Mouse (Mus musculus) heart, embryonic 11.5 days (tissue): ENCODE results near the gene Cd79b. TPM values are rescaled to one million over a fixed set of nuclear protein-coding genes. Genes with fewer than 3 reads are reported as not detected.

Experiments used
- ATAC-seq: fragments of 200-750 bp; cut with Nextera tagmentation; replicated peaks from 2 replicates; pipeline ENCODE4 v1.8.0; 2017; ENCODE audit warnings: moderate library complexity; ENCODE audit not compliant: insufficient number of reproducible peaks, low FRiP score, low TSS enrichment
- H3K27ac ChIP-seq: fragments of 300-500 bp; sonication (generic); 2 replicates; pipeline ENCODE4 v1.5.1; 2014; ENCODE audit warnings: mild to moderate bottlenecking, low read depth, low read length
- H3K27me3 ChIP-seq: fragments of 300-500 bp; sonication (generic); 2 replicates; pipeline ENCODE4 v1.6.1; 2014; ENCODE audit warnings: mild to moderate bottlenecking, low read length, mixed read lengths; ENCODE audit not compliant: control insufficient read depth, insufficient read depth
- H3K36me3 ChIP-seq: fragments of 300-500 bp; sonication (generic); 2 replicates; pipeline ENCODE4 v1.6.1; 2014; ENCODE audit warnings: mild to moderate bottlenecking, low read length, moderate library complexity, mixed read lengths; ENCODE audit not compliant: control insufficient read depth, insufficient read depth
- H3K4me1 ChIP-seq: fragments of 300-500 bp; sonication (generic); 2 replicates; pipeline ENCODE4 v1.6.1; 2014; ENCODE audit warnings: low read length; ENCODE audit not compliant: control insufficient read depth, insufficient read depth
- H3K4me2 ChIP-seq: fragments of 300-500 bp; sonication (generic); 2 replicates; pipeline ENCODE4 v1.6.1; 2014; ENCODE audit warnings: mild to moderate bottlenecking, moderate library complexity
- H3K4me3 ChIP-seq: fragments of 300-500 bp; sonication (generic); 2 replicates; pipeline ENCODE4 v1.5.1; 2014; ENCODE audit warnings: low read depth, low read length
- H3K9ac ChIP-seq: fragments of 300-500 bp; sonication (generic); 2 replicates; pipeline ENCODE4 v1.6.1; 2014; ENCODE audit warnings: mild to moderate bottlenecking, low read depth, low read length, moderate library complexity
- H3K9me3 ChIP-seq: fragments of 300-500 bp; sonication (generic); replicated peaks from 2 replicates; pipeline ENCODE4 v1.6.1; 2016; ENCODE audit warnings: low read length; ENCODE audit not compliant: control insufficient read depth
- WGBS: fragments of 180-500 bp; shearing (Covaris S2); extraction: QIAGEN DNeasy Blood & Tissue Kit; methylation state at CpG from one replicate; pipeline ENCODE4 v1.1.7; 2014; ENCODE audit not compliant: insufficient replicate concordance; 5-methylcytosine and 5-hydroxymethylcytosine counted together
- polyA plus RNA-seq: library from polyadenylated mRNA; unstranded; fragments of >200 nt; fragmentation: Nextera tagmentation; extraction: Ambion mirVana; gene quantifications from 2 replicates; pipeline ENCODE4 v1.2.1, GENCODE M21; 2014

Gene Cd79b
- polyA plus RNA-seq, 1 experiment from 2014 or later: 1.3 TPM

DNA sequence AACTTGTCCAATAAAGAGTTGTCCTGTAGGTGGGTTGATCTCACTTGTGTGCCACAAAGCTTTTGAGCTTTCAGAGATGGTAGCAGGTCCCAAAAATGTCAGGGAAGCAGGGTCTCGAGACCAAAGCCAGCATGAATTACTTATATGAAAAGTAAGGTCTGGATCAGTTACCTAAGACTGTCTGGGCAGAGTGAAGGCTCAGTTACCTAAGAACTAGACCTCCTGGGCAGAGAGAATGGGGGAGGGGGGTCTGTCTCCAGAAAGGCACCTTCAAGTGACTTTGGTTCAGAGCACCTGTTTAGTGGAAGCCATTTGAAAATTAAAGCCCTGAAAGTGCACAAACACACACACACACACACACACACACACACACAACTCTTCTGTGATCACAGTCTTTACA lies 40.2 kb downstream of the Cd79b start:
- no peaks in the 10 kb centered on the region; the same call in 1 of the 2 replicates for H3K36me3 ChIP-seq
- H3K4me3 ChIP-seq: no peak overlapping the region
- H3K27ac ChIP-seq: no peak overlapping the region
- no peak overlapping the region for H3K9ac ChIP-seq
- peaks cover 16% of the 10 kb centered on the region for H3K4me1 ChIP-seq
- no peaks in the 10 kb centered on the region for H3K27me3 ChIP-seq
- WGBS: 79% methylated on average over 1 of the region's 1 CpGs
- no peaks in the 10 kb centered on the region for H3K9me3 ChIP-seq
- no peak overlapping the region for H3K4me2 ChIP-seq
- no peak for ATAC-seq

DNA sequence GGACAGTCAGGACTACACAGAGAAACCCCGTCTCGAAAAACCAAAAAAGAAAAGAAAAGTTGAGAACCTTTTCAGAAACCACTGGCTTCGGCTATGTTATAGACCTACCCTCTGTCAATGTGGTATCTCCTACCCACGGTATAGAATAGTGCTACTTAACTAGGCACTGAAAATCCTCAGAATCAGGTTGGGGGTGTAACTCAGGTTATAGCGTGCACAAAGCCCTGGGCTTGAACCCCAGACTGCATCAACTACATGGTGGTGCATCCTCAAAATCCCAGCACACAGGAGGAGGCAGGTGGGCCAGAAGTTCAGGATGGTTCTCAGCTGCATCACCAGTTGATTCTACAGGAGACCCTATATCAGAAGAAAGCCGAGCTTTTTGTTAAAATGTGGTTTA lies 40.8 kb downstream of the Cd79b start:
- Histone ChIP-seq H3K27me3 (no peaks in the 10 kb centered on the region), H3K27ac (no peak overlapping the region), H3K9ac (no peak overlapping the region), H3K4me3 (no peak overlapping the region; the same call in 1 of the 2 replicates), H3K36me3 (no peaks in the 10 kb centered on the region; the same call in 1 of the 2 replicates), H3K4me2 (peak overlapping the region; percentile 77), H3K9me3 (no peaks in the 10 kb centered on the region), H3K4me1 (peaks cover 22% of the 10 kb centered on the region)
- whole genome bisulfite sequencing: 90% methylated on average over 6 of the region's 6 CpGs
- ATAC-seq: no peak

DNA sequence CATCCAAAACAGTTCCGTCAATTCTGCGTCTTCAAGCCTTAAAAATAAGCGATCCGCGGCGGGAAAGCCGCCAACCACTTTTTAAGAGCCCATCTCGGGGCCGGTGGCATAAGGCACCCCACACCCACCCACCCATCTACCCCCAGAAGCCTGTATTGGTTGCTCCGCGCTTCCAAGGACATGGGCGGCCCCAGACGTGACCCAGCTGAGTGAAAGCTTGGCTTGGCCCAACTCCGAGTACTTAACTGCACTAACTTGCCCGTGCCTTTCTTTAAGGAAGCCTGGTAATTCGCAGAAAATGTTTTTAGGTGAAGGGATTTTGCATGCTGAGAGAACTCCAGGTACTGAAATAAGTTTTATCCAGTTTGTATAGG lies 41.3 kb downstream of the Cd79b start:
- peak; percentile 12; the same call in 1 of the 2 replicates for ATAC-seq
- Histone ChIP-seq H3K9me3 (no peaks in the 10 kb centered on the region), H3K27me3 (no peaks in the 10 kb centered on the region), H3K36me3 (no peaks in the 10 kb centered on the region; the same call in 1 of the 2 replicates), H3K27ac (peak overlapping the region; percentile 79), H3K4me1 (peaks cover 27% of the 10 kb centered on the region), H3K9ac (peak overlapping the region; percentile 72), H3K4me2 (peak overlapping the region; percentile 77), H3K4me3 (peak overlapping the region; percentile 79)
- WGBS: 11% methylated on average over 16 of the region's 16 CpGs

DNA sequence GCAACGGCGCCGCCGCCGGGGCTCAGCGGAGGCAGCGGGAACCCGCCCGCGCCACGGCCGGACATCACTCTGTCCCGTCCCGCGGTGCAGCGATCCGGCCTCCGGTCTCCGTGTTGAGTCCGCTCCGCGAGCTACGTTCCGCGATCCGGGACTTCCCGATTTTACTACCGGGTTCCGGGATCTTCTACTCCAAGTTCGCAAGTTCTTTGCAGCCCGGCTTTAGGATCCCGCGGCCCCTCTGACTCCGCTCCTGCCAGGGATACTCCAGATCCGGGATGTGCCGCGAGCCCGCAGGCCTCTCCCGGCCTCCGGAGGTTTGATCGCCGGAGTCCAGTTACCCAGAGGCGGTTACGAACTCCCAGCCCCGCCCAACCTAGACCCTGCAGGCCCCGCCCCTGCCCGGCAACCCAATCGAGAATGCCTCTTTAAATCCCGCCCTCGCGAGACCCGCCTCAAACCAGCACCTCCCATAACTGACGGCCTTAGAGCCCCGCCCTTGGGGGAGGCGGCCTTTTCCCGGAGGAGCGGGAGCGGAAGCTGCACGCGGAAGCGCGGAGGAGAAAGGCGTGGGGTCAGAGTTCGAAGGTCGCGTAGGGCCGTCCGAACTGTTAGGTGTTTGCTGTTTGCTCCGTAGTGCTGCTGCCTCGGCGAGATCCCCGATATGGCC lies 41.8 kb downstream of the Cd79b start, which contains the start of gene Smarcd2:
Gene Smarcd2, minus strand, starts transcription at position 329 of the 667 bp plus-strand sequence.
- Histone ChIP-seq H3K27me3 (no peaks in the 10 kb centered on the region), H3K27ac (peak within 1 kb of the TSS; percentile 85), H3K4me3 (peak within 1 kb of the TSS; percentile 79), H3K36me3 (no peaks in the 10 kb centered on the region; the same call in 1 of the 2 replicates), H3K9ac (peak within 1 kb of the TSS; percentile 84), H3K4me2 (peak within 1 kb of the TSS; percentile 77), H3K9me3 (no peaks in the 10 kb centered on the region), H3K4me1 (peaks cover 32% of the 10 kb centered on the region)
- under 1% methylated on average over 72 of the region's 72 CpGs for WGBS
- ATAC-seq: peak; percentile 90

DNA sequence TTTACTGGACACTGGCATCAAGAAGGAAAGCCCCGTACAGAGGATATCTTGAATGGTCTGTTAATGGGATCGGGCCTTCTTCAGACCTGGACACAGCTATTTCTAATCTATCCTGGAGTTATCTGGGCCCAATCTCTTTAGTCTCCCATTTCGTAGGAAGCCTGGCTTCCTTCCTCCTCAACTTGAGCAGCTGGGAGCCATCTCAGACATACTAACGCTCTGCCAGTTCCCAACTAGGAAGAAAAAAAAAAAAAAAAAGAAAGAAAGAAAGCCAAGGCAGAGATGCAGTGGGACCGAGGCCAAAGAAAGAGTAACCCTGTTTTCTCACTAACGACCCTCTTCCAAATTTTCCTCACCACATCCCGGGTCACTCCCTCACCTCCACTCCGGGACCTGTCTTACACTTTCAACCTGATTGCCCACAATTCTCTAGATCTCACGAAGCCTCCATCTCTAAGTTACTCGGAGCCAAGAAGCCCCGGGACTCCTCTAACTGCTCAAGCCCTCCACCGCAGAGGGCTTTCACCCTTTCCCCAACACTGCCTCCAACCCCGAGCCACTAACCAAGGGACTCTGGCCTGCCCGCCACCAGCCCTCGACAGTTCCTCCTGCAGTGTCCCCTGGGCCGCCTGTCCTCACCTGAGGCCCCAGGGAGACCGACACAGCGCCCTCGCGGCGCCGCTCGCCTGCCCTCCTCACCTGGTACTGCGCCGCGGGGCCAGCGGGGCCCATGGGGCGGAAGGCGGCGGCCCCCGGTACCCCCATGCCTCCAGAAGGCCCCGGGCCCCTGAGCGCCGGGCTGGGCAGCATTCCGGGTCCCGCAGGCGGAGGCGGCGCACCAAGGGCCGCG lies 42.5 kb downstream of the Cd79b start:
- no peaks in the 10 kb centered on the region for H3K9me3 ChIP-seq
- peaks cover under 1% of the 10 kb centered on the region for H3K36me3 ChIP-seq
- peak overlapping the region; percentile 85 for H3K27ac ChIP-seq
- no peaks in the 10 kb centered on the region for H3K27me3 ChIP-seq
- H3K4me1 ChIP-seq: peaks cover 33% of the 10 kb centered on the region
- peak; percentile 55 for ATAC-seq
- WGBS: 1% methylated on average over 41 of the region's 41 CpGs
- H3K4me3 ChIP-seq: peak overlapping the region; percentile 79
- peak overlapping the region; percentile 84 for H3K9ac ChIP-seq
- peak overlapping the region; percentile 77 for H3K4me2 ChIP-seq

DNA sequence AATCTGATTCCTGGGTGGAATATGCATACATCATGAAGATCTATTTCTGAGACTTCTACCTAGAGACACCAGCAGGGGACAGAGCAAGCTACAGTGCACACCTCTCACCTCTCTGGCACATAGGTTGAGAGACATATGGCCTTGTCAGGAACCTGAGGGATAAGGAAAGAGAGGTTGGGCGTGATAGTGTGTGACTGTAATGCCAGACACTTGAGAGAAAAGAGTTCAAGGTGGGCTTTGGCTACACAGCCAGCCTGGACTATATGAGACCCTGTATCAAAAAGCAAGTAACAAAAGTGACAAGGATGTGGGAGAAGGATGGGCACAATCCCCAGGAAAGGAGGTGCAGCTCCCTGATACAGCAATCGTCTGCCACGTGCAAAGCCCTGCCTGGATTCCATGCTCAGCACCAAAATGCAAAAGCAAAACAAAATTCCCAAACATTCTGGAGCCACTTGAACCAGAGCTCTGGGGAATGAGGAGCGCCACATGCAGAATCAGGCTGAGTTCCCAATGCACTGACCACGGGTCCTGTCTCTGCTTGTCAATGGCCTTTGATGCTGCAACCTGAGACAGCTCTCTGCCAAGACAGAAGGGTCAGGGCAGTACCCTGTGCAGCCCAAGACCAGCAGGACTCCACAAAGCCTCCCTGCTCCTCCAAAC lies 43.3 kb downstream of the Cd79b start:
- peaks cover 8% of the 10 kb centered on the region for H3K36me3 ChIP-seq
- H3K27me3 ChIP-seq: no peaks in the 10 kb centered on the region
- H3K9ac ChIP-seq: peak overlapping the region; percentile 84
- ATAC-seq: no peak
- H3K27ac ChIP-seq: 0 out of 2 replicates have a peak overlapping the region, but pooled peaks have one; percentile 0
- peak overlapping the region; percentile 79 for H3K4me3 ChIP-seq
- peak overlapping the region; percentile 77 for H3K4me2 ChIP-seq
- H3K4me1 ChIP-seq: peaks cover 33% of the 10 kb centered on the region
- WGBS: 38% methylated on average over 5 of the region's 5 CpGs
- H3K9me3 ChIP-seq: no peaks in the 10 kb centered on the region

DNA sequence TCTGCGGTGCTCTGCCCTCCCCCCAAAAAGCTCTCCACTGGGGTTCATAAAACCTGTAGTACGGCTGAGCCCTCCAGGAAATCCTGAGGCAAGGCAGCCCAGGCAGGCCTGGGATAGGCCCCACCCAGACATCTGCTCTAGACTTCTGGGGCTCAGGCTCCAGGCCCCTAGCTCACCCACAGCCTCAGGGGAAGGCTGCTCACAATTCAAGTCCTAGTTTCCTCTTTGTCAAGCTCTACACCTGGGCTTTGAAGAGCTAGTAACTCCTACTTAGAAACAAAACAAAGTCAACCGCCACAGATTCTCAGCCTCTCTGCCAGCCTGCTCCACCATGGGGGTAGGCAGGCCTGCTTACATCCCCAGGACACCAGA lies 45.5 kb downstream of the Cd79b start:
- no peak for ATAC-seq

DNA sequence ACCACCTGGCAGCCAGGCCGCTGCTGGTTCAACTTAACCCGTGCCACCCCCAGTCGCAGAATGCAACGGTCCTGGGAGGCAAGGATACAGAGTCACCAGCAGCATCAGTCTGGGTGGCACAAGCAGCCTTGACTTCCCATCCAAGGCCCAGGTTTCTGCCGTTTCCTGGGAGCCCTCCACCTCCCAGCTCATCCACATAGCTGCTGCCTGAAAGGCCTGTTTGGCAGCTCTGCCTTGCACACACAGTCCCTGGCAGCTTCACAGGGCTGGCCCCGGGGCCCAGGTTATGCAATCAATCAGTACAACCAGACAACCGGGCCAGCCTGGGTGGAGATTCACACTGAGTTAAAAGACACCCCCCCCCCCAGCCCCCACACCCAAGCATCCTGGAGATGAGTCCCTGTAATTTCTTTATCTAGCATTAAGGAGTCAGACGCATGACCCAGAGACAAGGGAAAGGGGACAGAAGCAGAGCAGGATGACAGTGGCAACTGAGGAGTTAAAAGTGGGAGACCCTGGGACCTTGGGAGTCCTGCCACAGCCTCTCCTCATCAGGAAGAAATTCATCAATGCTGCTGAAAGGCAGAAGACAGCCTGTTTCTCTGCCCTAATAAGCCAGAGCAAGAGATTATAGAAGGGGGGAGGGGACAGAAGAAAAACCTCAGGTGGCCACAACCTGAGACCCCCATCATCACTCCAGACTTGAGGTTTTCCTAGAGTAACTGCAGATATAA lies 46.1 kb downstream of the Cd79b start:
- Histone ChIP-seq H3K4me1 (peaks cover 27% of the 10 kb centered on the region), H3K36me3 (peaks cover 36% of the 10 kb centered on the region), H3K9me3 (no peaks in the 10 kb centered on the region), H3K27ac (no peak overlapping the region), H3K4me3 (no peak overlapping the region), H3K27me3 (no peaks in the 10 kb centered on the region), H3K4me2 (no peak overlapping the region), H3K9ac (peak overlapping the region; percentile 46; the same call in 1 of the 2 replicates)
- no peak for ATAC-seq
- WGBS: 53% methylated on average over 8 of the region's 8 CpGs

More for the DNA sequence above, 45.5 kb downstream of the Cd79b start:
- Histone ChIP-seq H3K27me3 (no peaks in the 10 kb centered on the region), H3K9ac (peak overlapping the region; percentile 46; the same call in 1 of the 2 replicates), H3K9me3 (no peaks in the 10 kb centered on the region), H3K4me1 (peaks cover 27% of the 10 kb centered on the region), H3K27ac (no peak overlapping the region), H3K4me3 (no peak overlapping the region), H3K4me2 (no peak overlapping the region), H3K36me3 (peaks cover 30% of the 10 kb centered on the region)
- 36% methylated on average over 3 of the region's 3 CpGs for WGBS
